Mouse (Mus musculus): Measurements from ENCODE around the gene Inhbe. TPM values are rescaled to one million over a fixed set of nuclear protein-coding genes. Genes with fewer than 3 reads are reported as not detected.
"Not testable (repeated sequence)": the region's sequence is repeated elsewhere in the genome, so short reads cannot be mapped to it uniquely, and the experiment has no call there.

The Inhbe gene
- total RNA-seq, 2 experiments from 2014 or later: not detected

GRCm38 (mm10) chr10:127325454-127326016, 28.7 kb downstream of the Inhbe start:
- ATAC-seq (replicated peaks; ENCODE audit: low FRiP score, poor library complexity, severe bottlenecking): no peak

GRCm38 (mm10) chr10:127324495-127324894, 29.7 kb downstream of the Inhbe start:
- peak; percentile 67 for ATAC-seq (replicated peaks; ENCODE audit: low FRiP score, poor library complexity, severe bottlenecking)

DNA sequence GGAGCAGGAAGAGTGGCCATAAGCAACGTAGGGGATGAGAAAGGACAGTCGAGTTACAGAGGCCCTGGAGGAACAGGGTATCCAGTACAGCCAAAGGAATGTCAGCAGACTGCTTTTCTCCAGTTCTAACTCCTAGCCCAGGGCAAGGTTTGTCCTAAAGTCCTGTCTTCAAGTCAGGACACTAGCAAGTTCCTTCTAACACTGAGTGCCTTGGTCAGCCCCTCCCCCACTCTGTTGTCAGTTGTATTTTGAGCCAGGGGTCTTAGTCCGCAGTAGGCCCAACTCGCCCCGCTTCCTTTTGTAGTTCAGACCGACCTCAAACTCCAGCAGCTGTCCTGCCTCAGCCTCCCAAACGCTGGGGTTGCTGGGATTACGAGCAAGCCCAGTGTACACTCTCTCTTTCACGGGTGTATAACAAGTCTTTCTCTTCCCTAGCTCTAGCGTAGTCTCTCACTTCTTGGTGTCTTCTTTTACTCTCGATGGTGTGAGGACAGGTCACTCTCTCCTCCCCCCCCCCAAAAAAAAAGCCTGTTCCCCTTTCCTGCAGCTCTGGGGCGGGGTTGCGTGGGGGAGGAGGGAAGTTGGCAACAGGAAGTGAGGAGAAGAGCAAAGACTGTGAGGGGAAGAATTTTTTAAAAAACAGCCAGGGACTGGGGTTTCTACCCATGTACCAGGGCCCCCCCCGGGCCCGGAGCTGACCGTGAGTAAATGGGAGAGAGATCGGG, 30.9 kb downstream of the Inhbe start:
- no peak for ATAC-seq (replicated peaks; ENCODE audit: low FRiP score, poor library complexity, severe bottlenecking)

DNA sequence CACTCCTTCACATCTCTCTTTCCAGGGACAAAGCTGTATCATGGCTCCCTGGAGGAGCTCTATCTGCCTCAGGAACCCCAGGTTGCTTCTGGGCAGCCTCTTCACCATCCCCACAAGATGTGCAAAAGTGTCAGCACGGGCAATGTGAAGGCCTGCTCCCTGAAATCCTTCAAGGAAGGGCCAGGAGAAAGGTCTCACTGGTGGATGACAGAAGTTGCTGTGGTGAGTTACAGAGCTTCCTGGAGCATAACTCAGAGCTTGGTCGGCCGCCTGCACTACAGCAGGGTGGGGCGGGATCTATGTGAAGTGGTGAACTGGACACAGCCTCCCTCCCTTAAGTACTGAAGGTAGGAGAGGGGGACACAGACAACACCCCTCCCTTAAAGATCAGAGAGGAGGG, 31.5 kb downstream of the Inhbe start:
- ATAC-seq (replicated peaks; ENCODE audit: low FRiP score, poor library complexity, severe bottlenecking): no peak

- no peak for ATAC-seq (replicated peaks; ENCODE audit: low FRiP score, poor library complexity, severe bottlenecking)
Measured at GRCm38 (mm10) chr10:127322178-127322577, 32.0 kb downstream of the Inhbe start.

- no peak for ATAC-seq (replicated peaks; ENCODE audit: low FRiP score, poor library complexity, severe bottlenecking)
Measured at GRCm38 (mm10) chr10:127321621-127322020, 32.6 kb downstream of the Inhbe start, which contains the start of gene Arhgap9. Arhgap9 (plus strand) TSS chr10:127321964.

- no peak for ATAC-seq (replicated peaks; ENCODE audit: low FRiP score, poor library complexity, severe bottlenecking)
Measured at GRCm38 (mm10) chr10:127319969-127320368, 34.2 kb downstream of the Inhbe start.

DNA sequence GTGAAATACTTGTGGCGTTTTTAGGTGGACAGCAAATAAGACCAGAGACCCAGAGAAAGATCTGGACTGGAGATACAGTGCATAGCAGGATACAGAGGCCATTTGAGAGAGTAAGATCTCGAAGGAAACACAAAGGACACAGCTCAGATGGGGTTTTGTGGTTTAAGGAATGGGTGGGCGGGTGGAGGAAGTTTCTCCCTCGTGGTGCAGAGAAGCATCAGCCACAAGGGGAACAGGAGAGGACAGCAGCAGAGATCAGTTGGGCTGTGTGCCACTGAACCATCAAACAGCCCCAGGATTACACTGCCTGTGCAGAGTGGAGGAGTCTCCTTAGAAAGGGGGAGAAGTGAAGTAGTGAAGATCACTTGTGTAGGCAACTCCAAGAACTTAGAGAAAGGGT, 36.2 kb downstream of the Inhbe start:
- ATAC-seq (replicated peaks; ENCODE audit: low FRiP score, poor library complexity, severe bottlenecking): no peak

- ATAC-seq (replicated peaks; ENCODE audit: low FRiP score, poor library complexity, severe bottlenecking): no peak
Measured at GRCm38 (mm10) chr10:127317277-127317676, 36.9 kb downstream of the Inhbe start.

- not testable (repeated sequence) for ATAC-seq (replicated peaks; ENCODE audit: low FRiP score, poor library complexity, severe bottlenecking)
Measured at GRCm38 (mm10) chr10:127314950-127315349, 39.3 kb downstream of the Inhbe start.

- not testable (repeated sequence) for ATAC-seq (replicated peaks; ENCODE audit: low FRiP score, poor library complexity, severe bottlenecking)
Measured at GRCm38 (mm10) chr10:127313516-127313915, 40.7 kb downstream of the Inhbe start.

GRCm38 (mm10) chr10:127312858-127313257, 41.4 kb downstream of the Inhbe start:
- no peak for ATAC-seq (replicated peaks; ENCODE audit: low FRiP score, poor library complexity, severe bottlenecking)

- ATAC-seq (replicated peaks; ENCODE audit: low FRiP score, poor library complexity, severe bottlenecking): peak; percentile 79
Measured at GRCm38 (mm10) chr10:127312356-127312676, 41.9 kb downstream of the Inhbe start.

- peak; percentile 90 for ATAC-seq (replicated peaks; ENCODE audit: low FRiP score, poor library complexity, severe bottlenecking)
Measured at GRCm38 (mm10) chr10:127311476-127312355, 42.5 kb downstream of the Inhbe start, which contains the start of gene Mars. Mars (minus strand) TSS chr10:127311786.

DNA sequence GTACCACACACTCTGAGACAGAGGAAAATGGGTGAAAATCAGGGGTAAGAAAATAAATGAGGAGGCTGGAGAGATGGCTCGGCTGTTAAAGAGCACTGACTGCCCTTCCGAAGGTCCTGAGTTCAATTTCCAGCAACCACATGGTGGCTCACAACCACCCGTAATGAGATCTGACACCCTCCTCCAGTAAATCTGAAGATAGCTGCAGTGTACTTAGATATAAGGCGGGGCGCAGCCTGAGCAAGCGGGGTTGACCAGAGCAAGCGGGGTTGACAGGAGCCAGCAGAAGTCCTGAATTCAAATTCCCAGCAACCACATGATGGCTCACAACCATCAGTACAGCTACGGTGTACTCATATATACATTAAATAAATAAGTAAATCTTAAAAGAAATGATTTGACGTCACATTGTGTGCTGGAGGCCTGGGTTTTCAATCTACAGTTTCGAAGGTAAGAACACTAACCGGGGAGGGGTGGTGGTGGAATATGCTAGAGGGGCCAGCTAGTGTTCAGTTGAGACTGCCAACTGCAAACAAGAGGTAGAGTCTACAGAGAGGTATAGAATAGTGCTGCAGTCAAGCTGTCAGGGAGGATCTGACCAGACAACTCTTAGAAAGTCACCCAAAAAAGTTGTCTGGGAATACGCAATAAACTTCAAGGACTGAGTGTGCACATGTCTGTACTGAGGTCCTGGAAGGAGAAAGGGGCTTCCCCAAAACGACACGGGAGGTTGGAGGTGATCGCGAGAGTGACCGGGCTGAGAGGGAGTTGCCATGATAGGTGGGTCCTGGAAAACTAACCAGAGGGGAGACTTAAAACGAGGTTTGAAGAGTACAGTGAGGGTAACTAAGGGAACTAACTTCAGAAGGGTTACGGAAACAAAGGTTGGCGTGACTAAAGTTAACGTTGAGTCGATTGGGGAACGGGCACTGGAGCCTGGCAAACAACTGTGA, 43.4 kb downstream of the Inhbe start:
- peak; percentile 26; the same call in 1 of the 2 replicates for ATAC-seq (replicated peaks; ENCODE audit: low FRiP score, poor library complexity, severe bottlenecking)

DNA sequence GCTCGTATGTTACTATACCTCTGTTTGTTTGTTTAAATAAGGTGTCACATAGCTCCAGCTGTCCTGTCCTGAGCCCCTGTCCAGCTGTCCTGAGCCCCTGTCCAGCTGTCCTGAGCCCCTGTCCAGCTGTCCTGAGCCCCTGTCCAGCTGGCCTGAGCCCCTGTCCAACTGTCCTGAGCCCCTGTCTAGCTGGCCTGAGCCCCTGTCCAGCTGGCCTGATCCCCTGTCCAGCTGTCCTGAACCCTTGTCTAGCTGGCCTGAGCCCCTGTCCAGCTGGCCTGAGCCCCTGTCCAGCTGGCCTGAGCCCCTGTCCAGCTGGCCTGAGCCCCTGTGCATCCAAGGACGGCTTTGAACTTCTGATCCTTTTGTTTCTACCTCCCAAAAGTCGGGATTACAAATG, 45.0 kb downstream of the Inhbe start:
- ATAC-seq (replicated peaks; ENCODE audit: low FRiP score, poor library complexity, severe bottlenecking): not testable (repeated sequence)

DNA sequence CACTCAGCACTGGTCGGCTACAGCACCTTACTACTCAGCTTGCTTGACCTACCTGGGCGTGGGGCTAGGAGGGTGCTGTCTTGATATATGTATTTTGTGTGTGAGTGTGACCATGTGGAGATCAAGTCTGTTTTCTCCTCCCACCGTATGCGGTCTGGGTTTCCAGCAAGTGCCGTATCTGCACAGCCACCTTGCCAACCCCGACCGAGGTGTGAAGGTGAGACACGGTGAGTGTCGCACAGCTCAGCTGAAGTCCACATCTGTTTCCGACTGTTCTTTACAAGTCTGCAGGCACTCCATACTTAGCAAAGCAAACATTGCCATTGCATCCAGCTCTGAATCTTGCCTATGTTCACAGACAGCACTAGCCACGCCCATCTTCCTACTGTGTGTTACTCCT, 51.1 kb downstream of the Inhbe start:
- ATAC-seq (replicated peaks; ENCODE audit: low FRiP score, poor library complexity, severe bottlenecking): no peak

DNA sequence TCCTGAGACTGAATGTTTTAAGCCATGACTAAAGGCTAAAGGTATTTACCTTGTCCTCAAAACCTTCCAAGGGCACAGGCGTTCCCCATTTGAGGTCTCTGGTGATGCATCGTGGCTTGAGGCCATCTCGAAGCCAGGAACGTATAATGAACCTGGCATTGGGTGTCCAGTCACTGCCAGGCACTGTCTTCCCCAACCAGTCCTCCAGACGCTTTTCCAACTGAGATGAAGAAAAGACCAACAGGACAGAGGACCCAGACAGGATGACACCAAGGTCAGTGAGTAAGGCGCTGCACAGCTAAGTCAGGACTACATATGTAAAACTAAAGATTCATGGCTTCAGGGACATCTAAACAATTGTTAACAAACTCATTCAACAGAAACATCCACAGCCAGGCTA, 53.9 kb downstream of the Inhbe start:
- no peak for ATAC-seq (replicated peaks; ENCODE audit: low FRiP score, poor library complexity, severe bottlenecking)

All from erythroid progenitor cell, adult 5-6 weeks (primary cell).